Mouse (Mus musculus): Measurements from ENCODE around the gene Trip11. TPM values are rescaled to one million over a fixed set of nuclear protein-coding genes. Genes with fewer than 3 reads are reported as not detected.

The Trip11 gene
- total and polyA plus RNA-seq, 3 experiments, result 5.1 to 12.8 (median 10.4) TPM

DNA sequence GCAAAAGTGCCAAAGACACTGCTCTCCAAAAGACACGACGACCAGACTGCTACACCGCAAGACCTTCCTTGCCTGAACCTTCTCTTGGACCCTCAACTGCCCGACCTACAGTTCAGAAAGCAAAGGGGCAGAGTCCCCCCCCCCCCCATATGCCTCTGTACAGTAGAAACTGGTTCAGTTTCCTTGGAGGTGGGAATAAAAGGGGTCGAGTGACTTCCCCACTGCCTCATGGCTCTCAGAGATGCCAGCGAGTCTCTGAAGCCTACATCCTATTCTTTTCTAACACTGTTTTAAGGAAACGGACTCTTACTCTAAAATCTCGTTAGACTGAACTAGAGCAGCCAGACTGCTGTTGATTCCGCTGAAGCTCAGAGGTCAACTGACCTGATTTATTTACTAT is 93.5 kb downstream of the Trip11 start:
- H3K9me3 ChIP-seq (replicated peaks; ENCODE audit: low read length), result no peaks in the 10 kb centered on the region
- TF ChIP-seq USF2 (conservative IDR thresholded peaks at IDR 0.05; ENCODE audit: low read depth, low read length) (no peak), HCFC1 (IDR thresholded peaks at IDR 0.05; ENCODE audit: low read depth, low read length) (no peak), IRF4 (IDR thresholded peaks at IDR 0.05; ENCODE audit: low read depth, low read length) (no peak), ETS1 (conservative IDR thresholded peaks at IDR 0.05; ENCODE audit: low read depth, low read length) (no peak), MAZ (IDR thresholded peaks at IDR 0.05; ENCODE audit: low read depth, low read length) (no peak)
- no peaks in the 10 kb centered on the region for H3K79me2 ChIP-seq (replicated peaks; ENCODE audit: control insufficient read depth, extremely low read depth, insufficient read depth, poor library complexity, severe bottlenecking)
- H3K9ac ChIP-seq (ENCODE audit: insufficient read depth, low read depth), result no peak overlapping the region; the same call in 1 of the 2 replicates
- H3K36me3 ChIP-seq (replicated peaks in 1 of 2; ENCODE audit: control insufficient read depth in 1 of 2, insufficient read depth in 1 of 2, low read length in 1 of 2), result no peaks in the 10 kb centered on the region
- H3K4me2 ChIP-seq (ENCODE audit: insufficient read depth, low read depth, poor library complexity, severe bottlenecking), result peak overlapping the region; percentile 77
- H3K27me3 ChIP-seq (replicated peaks), result no peaks in the 10 kb centered on the region
- H3K4me1 ChIP-seq (ENCODE audit: control insufficient read depth in 1 of 2, insufficient read depth in 2 of 2), result peaks cover 3 to 5% of the 10 kb centered on the region in 2 experiments; a peak in 2 of 4 replicates
- DNase-seq (ENCODE audit: extremely low read depth), result no peak
- peak overlapping the region in 2 of 3 experiments; percentile 46 to 60 for H3K4me3 ChIP-seq (replicated peaks in 1 of 3; ENCODE audit: low read depth in 2 of 3, low read length in 2 of 3, poor library complexity in 1 of 3)
- in situ Hi-C loops (cut with MboI; ENCODE audit: low pct_ligation_motif_present, low pct_unique_long_range_greater_than_20kb, low sequenced_read_pairs), result loop anchor here (25.0 kb wide), 1 partner anchor 368 kb away; no protein-coding TSS in a partner anchor
- dilution Hi-C loops (cut with MboI; ENCODE audit: extremely low pct_ligation_motif_present, extremely low pct_unique_long_range_greater_than_20kb, low sequenced_read_pairs), result no loop called here
- no peak overlapping the region for H3K27ac ChIP-seq (ENCODE audit: insufficient read depth, low read depth)

DNA sequence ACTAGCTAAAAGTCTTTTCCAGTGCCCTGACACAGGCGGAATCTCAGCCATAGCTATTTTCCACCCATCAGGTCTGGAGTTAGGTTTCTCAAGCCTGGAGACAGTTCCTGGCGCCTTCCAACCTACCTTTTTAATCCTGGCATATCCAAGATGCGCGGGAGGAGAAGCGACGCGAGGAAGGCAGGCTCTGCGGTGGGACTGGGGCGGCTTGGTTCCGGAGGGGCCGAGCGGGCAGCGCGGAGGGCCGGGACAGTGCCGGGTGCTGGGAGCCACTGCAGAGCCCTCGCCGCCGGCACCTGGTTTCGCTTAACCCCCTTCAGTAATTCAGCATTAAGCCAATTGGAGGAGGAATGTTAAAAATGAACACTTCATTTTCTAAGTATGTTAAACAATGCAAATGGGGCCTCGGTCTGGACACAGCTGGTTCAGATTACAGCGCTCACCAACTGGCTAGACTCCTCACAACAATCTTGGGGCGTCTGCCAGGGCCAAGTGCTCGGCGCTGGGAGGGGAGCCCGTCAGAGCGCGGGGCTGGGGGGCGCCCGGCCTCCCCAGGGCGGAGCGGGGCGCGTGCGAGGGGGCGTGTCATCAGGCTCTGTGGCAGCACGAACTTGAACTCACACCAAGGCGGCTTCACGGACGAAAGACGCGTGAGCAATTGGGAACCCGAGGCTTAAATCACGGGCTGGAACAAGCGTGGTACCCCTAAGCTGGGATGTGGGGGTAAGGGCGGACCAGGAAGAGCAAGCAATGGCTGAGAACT is 94.3 kb downstream of the Trip11 start, which contains the start of gene Fbln5:
Gene Fbln5, minus strand, starts transcription at position 448 of the 763 bp plus-strand sequence.
- H3K9ac ChIP-seq (ENCODE audit: insufficient read depth, low read depth), result peak within 1 kb of the TSS; percentile 55
- H3K27me3 ChIP-seq (replicated peaks), result no peaks in the 10 kb centered on the region
- H3K4me2 ChIP-seq (ENCODE audit: insufficient read depth, low read depth, poor library complexity, severe bottlenecking), result peak within 1 kb of the TSS; percentile 77
- peaks cover 3 to 5% of the 10 kb centered on the region in 2 experiments; a peak in 2 of 4 replicates for H3K4me1 ChIP-seq (ENCODE audit: control insufficient read depth in 1 of 2, insufficient read depth in 2 of 2)
- no peak within 1 kb of the TSS for H3K27ac ChIP-seq (ENCODE audit: insufficient read depth, low read depth)
- H3K4me3 ChIP-seq (replicated peaks in 1 of 3; ENCODE audit: low read depth in 2 of 3, low read length in 2 of 3, poor library complexity in 1 of 3), result peak within 1 kb of the TSS in 2 of 3 experiments; percentile 46 to 60
- no peaks in the 10 kb centered on the region for H3K36me3 ChIP-seq (replicated peaks in 1 of 2; ENCODE audit: control insufficient read depth in 1 of 2, insufficient read depth in 1 of 2, low read length in 1 of 2)
- TF ChIP-seq CHD2 (IDR thresholded peaks at IDR 0.05; ENCODE audit: low read length) (no peak), ELF1 (IDR thresholded peaks at IDR 0.05; ENCODE audit: low read depth, low read length) (0 out of 2 replicates have a peak, but pooled peaks have one; percentile 15), BHLHE40 (IDR thresholded peaks at IDR 0.05; ENCODE audit: low read depth, low read length) (peak; percentile 57)
- in situ Hi-C loops (cut with MboI; ENCODE audit: low pct_ligation_motif_present, low pct_unique_long_range_greater_than_20kb, low sequenced_read_pairs), result loop anchor here (25.0 kb wide), 1 partner anchor 369 kb away; no protein-coding TSS in a partner anchor
- dilution Hi-C loops (cut with MboI; ENCODE audit: extremely low pct_ligation_motif_present, extremely low pct_unique_long_range_greater_than_20kb, low sequenced_read_pairs), result no loop called here
- DNase-seq (ENCODE audit: extremely low read depth), result no peak
- H3K79me2 ChIP-seq (replicated peaks; ENCODE audit: control insufficient read depth, extremely low read depth, insufficient read depth, poor library complexity, severe bottlenecking), result no peaks in the 10 kb centered on the region
- no peaks in the 10 kb centered on the region for H3K9me3 ChIP-seq (replicated peaks; ENCODE audit: low read length)

DNA sequence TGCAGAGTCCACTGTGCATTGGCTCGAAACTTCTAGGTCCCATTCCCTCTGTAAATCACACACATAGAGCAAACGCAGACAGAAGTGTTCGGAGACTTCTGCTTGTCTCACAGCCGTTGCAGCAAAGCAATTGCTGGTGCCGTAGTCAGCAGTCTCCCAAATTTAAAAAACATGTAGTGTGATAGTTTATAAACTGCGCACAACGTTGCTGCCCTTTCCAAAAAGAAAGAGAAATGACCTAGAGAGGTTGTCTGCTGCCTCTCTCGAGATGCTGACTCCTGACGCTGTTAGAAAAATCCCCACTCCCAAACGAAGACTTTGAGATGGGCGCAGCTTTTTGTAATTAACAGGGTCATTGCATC is 94.8 kb downstream of the Trip11 start:
- H3K4me1 ChIP-seq (ENCODE audit: control insufficient read depth in 1 of 2, insufficient read depth in 2 of 2), result peaks cover 3 to 5% of the 10 kb centered on the region in 2 experiments; a peak in 2 of 4 replicates
- peak overlapping the region; percentile 55 for H3K9ac ChIP-seq (ENCODE audit: insufficient read depth, low read depth)
- dilution Hi-C loops (cut with MboI; ENCODE audit: extremely low pct_ligation_motif_present, extremely low pct_unique_long_range_greater_than_20kb, low sequenced_read_pairs) (no loop called here), in situ Hi-C loops (cut with MboI; ENCODE audit: low pct_ligation_motif_present, low pct_unique_long_range_greater_than_20kb, low sequenced_read_pairs) (loop anchor here (25.0 kb wide), 1 partner anchor 369 kb away; no protein-coding TSS in a partner anchor)
- H3K36me3 ChIP-seq (replicated peaks in 1 of 2; ENCODE audit: control insufficient read depth in 1 of 2, insufficient read depth in 1 of 2, low read length in 1 of 2), result no peaks in the 10 kb centered on the region
- no peaks in the 10 kb centered on the region for H3K27me3 ChIP-seq (replicated peaks)
- no peak for DNase-seq (ENCODE audit: extremely low read depth)
- H3K9me3 ChIP-seq (replicated peaks; ENCODE audit: low read length), result no peaks in the 10 kb centered on the region
- TF ChIP-seq IRF4 (IDR thresholded peaks at IDR 0.05; ENCODE audit: low read depth, low read length), result no peak
- no peak for TF ChIP-seq ZMIZ1 (IDR thresholded peaks at IDR 0.05; ENCODE audit: low read depth, low read length)
- TF ChIP-seq HCFC1 (IDR thresholded peaks at IDR 0.05; ENCODE audit: low read depth, low read length), result no peak
- TF ChIP-seq MEF2A (IDR thresholded peaks at IDR 0.05; ENCODE audit: borderline replicate concordance, low read depth, low read length), result no peak
- no peak for TF ChIP-seq E2F4 (IDR thresholded peaks at IDR 0.05; ENCODE audit: insufficient replicate concordance, low read depth, low read length)
- TF ChIP-seq NELFE (IDR thresholded peaks at IDR 0.05; ENCODE audit: low read depth, low read length), result no peak
- no peak for TF ChIP-seq SMC3 (IDR thresholded peaks at IDR 0.05; ENCODE audit: low read depth, low read length)
- no peak for TF ChIP-seq ZKSCAN1 (IDR thresholded peaks at IDR 0.05; ENCODE audit: borderline replicate concordance, low read depth, low read length)
- no peak for TF ChIP-seq NRF1 (IDR thresholded peaks at IDR 0.05; ENCODE audit: low read depth, low read length)
- no peak for TF ChIP-seq ELF1 (IDR thresholded peaks at IDR 0.05; ENCODE audit: low read depth, low read length)
- no peak for TF ChIP-seq TCF12 (IDR thresholded peaks at IDR 0.05; ENCODE audit: low read depth, low read length)
- TF ChIP-seq JUND (conservative IDR thresholded peaks at IDR 0.05; ENCODE audit: low read depth, low read length), result no peak
- H3K79me2 ChIP-seq (replicated peaks; ENCODE audit: control insufficient read depth, extremely low read depth, insufficient read depth, poor library complexity, severe bottlenecking), result no peaks in the 10 kb centered on the region
- no peak overlapping the region for H3K27ac ChIP-seq (ENCODE audit: insufficient read depth, low read depth)
- H3K4me2 ChIP-seq (ENCODE audit: insufficient read depth, low read depth, poor library complexity, severe bottlenecking), result peak overlapping the region; percentile 77
- H3K4me3 ChIP-seq (replicated peaks in 1 of 3; ENCODE audit: low read depth in 2 of 3, low read length in 2 of 3, poor library complexity in 1 of 3), result peak overlapping the region in 2 of 3 experiments; percentile 46 to 60
